Mouse (Mus musculus) CH12.LX (cell line): Measurements from ENCODE around the gene Phf11d. TPM values are rescaled to one million over a fixed set of nuclear protein-coding genes. Genes with fewer than 3 reads are reported as not detected.
"Not testable (repeated sequence)": the region's sequence is repeated elsewhere in the genome, so short reads cannot be mapped to it uniquely, and the experiment has no call there.

Source experiments
- DNase-seq: peaks from one replicate; pipeline ENCODE4 v3.0.0-alpha.2; 2013; ENCODE audit errors: extremely low read depth
- H3K27ac ChIP-seq: 2 replicates; pipeline ENCODE4 v1.5.1; 2012; ENCODE audit warnings: low read depth, mild to moderate bottlenecking, control low read depth, moderate library complexity; ENCODE audit not compliant: insufficient read depth
- H3K27me3 ChIP-seq: replicated peaks from 2 replicates; pipeline ENCODE3; 2012; ENCODE audit warnings: inconsistent platforms
- H3K36me3 ChIP-seq, 2 experiments: replicated peaks in 1 of 2; 2 replicates each; pipeline versions ENCODE3 to v1.6.1; 2012; ENCODE audit warnings: inconsistent platforms in 1 of 2, low read length in 1 of 2, mild to moderate bottlenecking in 1 of 2, mixed read lengths in 1 of 2, moderate library complexity in 1 of 2; ENCODE audit not compliant: control insufficient read depth in 1 of 2, insufficient read depth in 1 of 2
- H3K4me1 ChIP-seq, 2 experiments: 2 replicates each; pipeline ENCODE4 v1.6.1; 2012; ENCODE audit warnings: inconsistent platforms in 1 of 2, moderate library complexity in 1 of 2; ENCODE audit not compliant: insufficient read depth in 2 of 2, control insufficient read depth in 1 of 2
- H3K4me2 ChIP-seq: 2 replicates; pipeline ENCODE4 v1.6.1; 2012; ENCODE audit warnings: low read depth, mild to moderate bottlenecking, control low read depth; ENCODE audit not compliant: poor library complexity, insufficient read depth, severe bottlenecking
- H3K4me3 ChIP-seq, 3 experiments: fragments of 150-350 bp in 1 of 3; sonication (generic) in 1 of 3; replicated peaks in 1 of 3; 2 replicates each; pipeline versions ENCODE3 to v1.5.1; 2011 to 2012; ENCODE audit warnings: low read depth in 2 of 3, low read length in 2 of 3, mild to moderate bottlenecking in 2 of 3, moderate library complexity in 2 of 3, control low read depth in 1 of 3, improper control_type of control experiment in 1 of 3, inconsistent platforms in 1 of 3, mixed read lengths in 1 of 3; ENCODE audit not compliant: poor library complexity in 1 of 3
- H3K79me2 ChIP-seq: replicated peaks from 2 replicates; pipeline ENCODE4 v1.6.1; 2012; ENCODE audit warnings: mild to moderate bottlenecking, moderate library complexity; ENCODE audit not compliant: control insufficient read depth, poor library complexity, insufficient read depth, severe bottlenecking; ENCODE audit errors: extremely low read depth
- H3K9ac ChIP-seq: 2 replicates; pipeline ENCODE4 v1.6.1; 2012; ENCODE audit warnings: low read depth, mild to moderate bottlenecking, control low read depth, moderate library complexity; ENCODE audit not compliant: insufficient read depth
- H3K9me3 ChIP-seq: replicated peaks from 2 replicates; pipeline ENCODE3; 2012; ENCODE audit warnings: low read length, inconsistent platforms, mixed read lengths
- BHLHE40 ChIP-seq: IDR thresholded peaks from 2 replicates; pipeline ENCODE4 v1.6.1; 2011; ENCODE audit warnings: mild to moderate bottlenecking, low read depth, low read length, improper control_type of control experiment
- CTCF ChIP-seq, 2 experiments: IDR thresholded peaks in 1 of 2; conservative IDR thresholded peaks in 1 of 2; 2 replicates each; pipeline ENCODE4 v1.5.1; 2011 to 2012; ENCODE audit warnings: low read depth in 2 of 2, low read length in 2 of 2, improper control_type of control experiment in 1 of 2, inconsistent platforms in 1 of 2, mild to moderate bottlenecking in 1 of 2, moderate library complexity in 1 of 2
- ELF1 ChIP-seq: IDR thresholded peaks from 2 replicates; pipeline ENCODE4 v1.6.1; 2014; ENCODE audit warnings: low read depth, mild to moderate bottlenecking, inconsistent platforms, low read length, improper control_type of control experiment
- ETS1 ChIP-seq: conservative IDR thresholded peaks from 2 replicates; pipeline ENCODE4 v1.6.1; 2012; ENCODE audit warnings: low read depth, mild to moderate bottlenecking, inconsistent platforms, low read length, improper control_type of control experiment, moderate library complexity
- IRF4 ChIP-seq: IDR thresholded peaks from 2 replicates; pipeline ENCODE4 v1.6.1; 2014; ENCODE audit warnings: low read depth, mild to moderate bottlenecking, inconsistent platforms, low read length, improper control_type of control experiment
- MAX ChIP-seq: IDR thresholded peaks from 2 replicates; pipeline ENCODE4 v1.6.1; 2011; ENCODE audit warnings: low read length, improper control_type of control experiment
- MEF2A ChIP-seq: IDR thresholded peaks from 2 replicates; pipeline ENCODE4 v1.6.1; 2014; ENCODE audit warnings: low read depth, mild to moderate bottlenecking, inconsistent platforms, low read length, improper control_type of control experiment, borderline replicate concordance
- MXI1 ChIP-seq: IDR thresholded peaks from 2 replicates; pipeline ENCODE4 v1.6.1; 2011; ENCODE audit warnings: mild to moderate bottlenecking, low read depth, low read length, improper control_type of control experiment
- MYC ChIP-seq: IDR thresholded peaks from 2 replicates; pipeline ENCODE4 v1.6.1; 2011; ENCODE audit warnings: low read depth, mild to moderate bottlenecking, improper control_type of control experiment, low read length
- RAD21 ChIP-seq: IDR thresholded peaks from 2 replicates; pipeline ENCODE4 v1.6.1; 2011; ENCODE audit warnings: low read depth, mild to moderate bottlenecking, low read length, improper control_type of control experiment, moderate library complexity
- SMC3 ChIP-seq: IDR thresholded peaks from 2 replicates; pipeline ENCODE4 v1.6.1; 2011; ENCODE audit warnings: low read depth, low read length, improper control_type of control experiment
- TCF12 ChIP-seq: IDR thresholded peaks from 2 replicates; pipeline ENCODE4 v1.6.1; 2014; ENCODE audit warnings: low read depth, mild to moderate bottlenecking, inconsistent platforms, low read length, improper control_type of control experiment
- dilution Hi-C: fragments of 300-500 bp; cut with MboI; formaldehyde crosslinking; loops from 2 replicates; pipeline ENCODE4 v1.14.3; 2020; ENCODE audit warnings: low sequenced_read_pairs; ENCODE audit not compliant: extremely low pct_unique_long_range_greater_than_20kb, extremely low pct_ligation_motif_present
- in situ Hi-C: fragments of 300-500 bp; cut with MboI; formaldehyde crosslinking; loops from 3 replicates; pipeline ENCODE4 v1.14.3; 2019; ENCODE audit warnings: low sequenced_read_pairs, low pct_ligation_motif_present, low pct_unique_long_range_greater_than_20kb, mixed read lengths
- polyA plus RNA-seq: library from polyadenylated mRNA; unstranded; fragments of >175 nt; gene quantifications from 2 replicates; pipeline ENCODE4 v1.2.1, GENCODE M21; 2012; ENCODE audit warnings: low read depth; ENCODE audit not compliant: insufficient read length
- total RNA-seq, 2 experiments: library from RNA; depleted of rRNA; stranded (reverse); fragments of 300-350 nt in 1 of 2; fragments of >200 nt in 1 of 2; gene quantifications; 2 replicates each; pipeline ENCODE4 v1.2.3; 2012 to 2014

Gene Phf11d
- total and polyA plus RNA-seq, 3 experiments: 2.4 to 21.7 (median 11.7) TPM

DNA sequence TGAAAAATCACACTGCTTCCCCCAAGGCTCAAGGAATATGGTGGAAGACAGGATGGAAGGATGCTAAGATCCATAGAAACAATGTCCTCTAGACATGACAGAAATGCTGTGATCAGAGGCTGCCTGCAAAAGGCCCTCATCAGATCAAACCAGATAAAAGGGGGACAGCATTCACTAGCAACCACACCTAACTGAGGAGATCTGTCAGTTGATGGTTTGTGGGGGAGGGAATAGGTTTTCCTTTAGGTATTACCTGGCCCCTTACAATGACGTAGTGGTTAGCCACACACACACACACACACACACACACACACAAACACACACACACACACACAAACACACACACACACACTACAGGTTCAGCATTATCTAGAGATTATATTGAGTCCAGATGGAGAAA, 25.7 kb downstream of the Phf11d start:
- no peak overlapping the region for H3K9ac ChIP-seq
- in situ Hi-C loops (no loop called here), dilution Hi-C loops (no loop called here)
- H3K79me2 ChIP-seq: peaks cover 5% of the 10 kb centered on the region
- H3K36me3 ChIP-seq: no peaks in the 10 kb centered on the region
- no peaks in the 10 kb centered on the region for H3K9me3 ChIP-seq
- peak overlapping the region in 1 of 3 experiments; percentile 30 for H3K4me3 ChIP-seq
- TF ChIP-seq ELF1: no peak
- peaks cover 20 to 47% of the 10 kb centered on the region in 2 experiments for H3K4me1 ChIP-seq
- no peak overlapping the region for H3K4me2 ChIP-seq
- DNase-seq: no peak
- H3K27ac ChIP-seq: no peak overlapping the region
- H3K27me3 ChIP-seq: no peaks in the 10 kb centered on the region

DNA sequence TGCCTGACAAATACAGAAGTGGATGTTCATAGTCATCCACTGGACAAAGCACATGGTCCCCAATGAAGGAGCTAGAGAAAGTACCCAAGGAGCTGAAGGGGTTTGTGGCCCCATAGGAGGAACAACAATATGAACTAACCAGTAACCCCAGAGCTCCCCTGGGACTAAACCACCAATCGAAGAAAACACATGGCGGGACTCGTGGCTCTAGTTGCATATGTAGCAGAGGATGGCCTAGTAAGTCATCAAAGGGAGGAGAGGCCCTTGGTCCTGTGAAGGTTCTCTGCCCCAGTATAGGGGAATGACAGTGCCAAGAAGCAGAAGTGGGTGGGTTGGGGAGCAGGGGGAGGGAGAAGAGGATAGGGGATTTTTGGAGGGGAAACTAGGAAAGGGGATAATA, 29.2 kb downstream of the Phf11d start:
- peak overlapping the region; percentile 36 for H3K4me2 ChIP-seq
- dilution Hi-C loops: not testable (repeated sequence)

DNA sequence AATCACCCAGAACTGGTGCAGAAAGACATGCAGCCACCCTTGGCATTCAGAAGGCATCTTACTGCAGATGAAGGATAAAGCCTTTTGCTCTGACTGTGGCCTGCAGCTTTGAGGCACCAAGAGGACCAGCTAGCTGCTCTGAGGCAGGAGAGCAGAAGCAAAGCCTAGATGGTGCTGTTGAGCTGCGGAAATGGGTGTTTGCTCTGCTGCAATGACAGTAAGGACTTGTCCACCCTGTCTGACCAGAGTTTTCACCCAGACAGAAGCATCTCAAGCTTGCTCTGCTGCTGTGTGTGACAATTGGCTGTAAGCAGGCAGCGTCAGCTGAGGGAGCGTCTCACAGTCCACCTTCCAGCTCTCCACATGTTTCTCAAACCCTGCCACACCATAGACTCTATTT, 34.8 kb downstream of the Phf11d start:
- in situ Hi-C loops, H3K4me2 ChIP-seq: not testable (repeated sequence)

More for the DNA sequence above, 29.2 kb downstream of the Phf11d start:
- H3K79me2 ChIP-seq, H3K9ac ChIP-seq, H3K27me3 ChIP-seq, H3K9me3 ChIP-seq, H3K36me3 ChIP-seq, H3K27ac ChIP-seq, H3K4me3 ChIP-seq, in situ Hi-C loops: not testable (repeated sequence)
- peak; percentile 69 for DNase-seq
- peaks cover 11 to 39% of the 10 kb centered on the region in 2 experiments; a peak in 3 of 4 replicates for H3K4me1 ChIP-seq
- TF ChIP-seq MEF2A (peak; percentile 38; the same call in 1 of the 2 replicates), MYC (peak; percentile 83; the same call in 1 of the 2 replicates), ETS1 (peak; percentile 42), MAX (peak; percentile 77), TCF12 (0 out of 2 replicates have a peak, but pooled peaks have one; percentile 22), IRF4 (0 out of 2 replicates have a peak, but pooled peaks have one; percentile 14), MXI1 (peak; percentile 47; the same call in 1 of the 2 replicates), BHLHE40 (0 out of 2 replicates have a peak, but pooled peaks have one; percentile 18)

DNA sequence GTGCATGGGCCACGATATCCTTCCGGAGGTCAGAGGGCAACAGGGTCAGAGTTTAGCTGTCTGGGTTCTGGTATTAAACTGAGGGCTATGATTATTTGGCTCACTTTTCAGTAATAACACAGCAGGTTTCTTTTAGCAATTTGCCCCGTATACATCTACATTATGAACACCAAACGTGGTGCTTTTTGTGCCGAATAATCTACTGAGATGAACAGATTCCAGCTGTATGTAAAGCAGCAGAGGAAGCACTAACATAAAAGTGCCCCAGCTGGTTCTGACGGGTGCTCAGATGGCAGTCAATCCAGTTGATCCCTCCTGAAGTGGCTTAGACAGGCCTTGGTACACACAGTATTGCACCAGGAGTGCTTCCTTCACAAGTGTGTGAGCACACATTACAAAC, 45.3 kb downstream of the Phf11d start:
- DNase-seq, H3K4me3 ChIP-seq, in situ Hi-C loops, H3K9me3 ChIP-seq, H3K4me2 ChIP-seq, H3K4me1 ChIP-seq, H3K9ac ChIP-seq, dilution Hi-C loops, H3K79me2 ChIP-seq, H3K27ac ChIP-seq, H3K27me3 ChIP-seq: not testable (repeated sequence)
- H3K36me3 ChIP-seq: peaks cover 21 to 28% of the 10 kb centered on the region in 2 experiments

More for the DNA sequence above, 34.8 kb downstream of the Phf11d start:
- H3K9me3 ChIP-seq, H3K27ac ChIP-seq, dilution Hi-C loops, H3K79me2 ChIP-seq, H3K27me3 ChIP-seq, DNase-seq, H3K9ac ChIP-seq, H3K4me3 ChIP-seq: not testable (repeated sequence)
- peaks cover 0 to 13% of the 10 kb centered on the region in 2 experiments; a peak in 1 of 4 replicates for H3K4me1 ChIP-seq
- peaks cover 16 to 26% of the 10 kb centered on the region in 2 experiments for H3K36me3 ChIP-seq
- peak in 1 of 2 experiments; percentile 59; a peak in 2 of 4 replicates for TF ChIP-seq CTCF (conservative IDR thresholded peaks at IDR 0.05 in 1 of 2, IDR thresholded peaks at IDR 0.05 in 1 of 2; ENCODE audit: low read depth in 2 of 2, low read length in 2 of 2)
- TF ChIP-seq RAD21: peak; percentile 59
- TF ChIP-seq SMC3: peak; percentile 60

DNA sequence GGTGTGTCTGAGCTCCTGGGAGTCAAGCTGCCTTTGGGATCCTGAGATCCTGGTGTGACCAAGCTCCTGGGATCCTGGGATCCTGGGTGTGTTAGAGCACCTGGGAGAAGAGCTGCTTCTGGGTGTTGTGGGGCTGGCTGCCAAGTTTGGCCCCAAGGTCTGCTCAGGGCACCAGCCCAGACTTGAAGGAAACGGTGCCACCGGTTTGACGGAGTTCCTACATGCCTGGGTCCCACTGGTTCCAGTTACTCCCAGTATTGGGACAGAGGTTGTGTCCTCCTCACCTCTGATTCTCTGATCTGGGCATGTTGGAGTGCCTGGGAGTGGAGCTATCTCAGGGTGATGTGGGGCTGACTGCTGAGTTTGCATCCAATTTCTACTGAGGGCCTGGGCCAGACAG, 46.2 kb downstream of the Phf11d start:
- H3K9me3 ChIP-seq, H3K27me3 ChIP-seq, H3K9ac ChIP-seq, dilution Hi-C loops, in situ Hi-C loops, DNase-seq, H3K4me2 ChIP-seq, H3K27ac ChIP-seq, H3K4me3 ChIP-seq, H3K4me1 ChIP-seq, H3K79me2 ChIP-seq: not testable (repeated sequence)
- H3K36me3 ChIP-seq: peaks cover 21 to 25% of the 10 kb centered on the region in 2 experiments
